Mouse (Mus musculus): ENCODE measurements around the gene Sox10.
A peak's percentile ranks its signal among the peaks of the same experiment; 100 is the strongest.

Gene Sox10

GRCm38 (mm10) chr15:79165140-79165539 lies at the start of gene Sox10:
Gene Sox10 (minus strand): TSS chr15:79165240.
- no peak for DNase-seq

- no peak for DNase-seq
Observed at GRCm38 (mm10) chr15:79213591-79213990, 48.6 kb upstream of the Sox10 start.

GRCm38 (mm10) chr15:79212750-79213446 lies 47.9 kb upstream of the Sox10 start:
- no peak for DNase-seq

- no peak for DNase-seq
Observed at GRCm38 (mm10) chr15:79210357-79210756, 45.3 kb upstream of the Sox10 start.

GRCm38 (mm10) chr15:79208758-79209439 lies 43.9 kb upstream of the Sox10 start:
- DNase-seq = peak; percentile 74

- DNase-seq = no peak
Observed at GRCm38 (mm10) chr15:79208211-79208610, 43.2 kb upstream of the Sox10 start.

- no peak for DNase-seq
Observed at GRCm38 (mm10) chr15:79202575-79202974, 37.5 kb upstream of the Sox10 start.

GRCm38 (mm10) chr15:79201491-79202150 lies 36.6 kb upstream of the Sox10 start:
- DNase-seq = no peak

GRCm38 (mm10) chr15:79199390-79199976 lies 34.4 kb upstream of the Sox10 start:
- no peak for DNase-seq

GRCm38 (mm10) chr15:79195492-79195891 lies 30.5 kb upstream of the Sox10 start:
- DNase-seq = peak; percentile 26

GRCm38 (mm10) chr15:79194946-79195345 lies 29.9 kb upstream of the Sox10 start:
- DNase-seq = no peak

- DNase-seq = no peak
Observed at GRCm38 (mm10) chr15:79194048-79194447, 29.0 kb upstream of the Sox10 start.

GRCm38 (mm10) chr15:79192885-79193845 lies 28.1 kb upstream of the Sox10 start:
- no peak for DNase-seq

- DNase-seq = no peak
Observed at GRCm38 (mm10) chr15:79192450-79192849, 27.4 kb upstream of the Sox10 start.

- no peak for DNase-seq
Observed at GRCm38 (mm10) chr15:79191426-79191825, 26.4 kb upstream of the Sox10 start.

GRCm38 (mm10) chr15:79187819-79188218 lies 22.8 kb upstream of the Sox10 start:
- DNase-seq = no peak

GRCm38 (mm10) chr15:79185213-79185612 lies 20.2 kb upstream of the Sox10 start:
- no peak for DNase-seq

- DNase-seq = no peak
Observed at GRCm38 (mm10) chr15:79176905-79177304, 11.9 kb upstream of the Sox10 start.

GRCm38 (mm10) chr15:79166712-79167111 lies 1.7 kb upstream of the Sox10 start:
- DNase-seq = no peak

GRCm38 (mm10) chr15:79164251-79164650 lies 789 bp downstream of the Sox10 start:
- no peak for DNase-seq

GRCm38 (mm10) chr15:79162822-79163221 lies 2.2 kb downstream of the Sox10 start:
- DNase-seq = no peak

GRCm38 (mm10) chr15:79162301-79162700 lies 2.7 kb downstream of the Sox10 start:
- DNase-seq = no peak
